Mouse (Mus musculus): Measurements from ENCODE around the gene Asb11. TPM values are rescaled to one million over a fixed set of nuclear protein-coding genes. Genes with fewer than 3 reads are reported as not detected.

The Asb11 gene
- polyA plus RNA-seq (2012; rRNA removed): 0.22 and 2.1 TPM in 2 replicates

- TF ChIP-seq POLR2A (IDR thresholded peaks at IDR 0.05; ENCODE audit: control insufficient read depth, low read depth, low read length) (no peak), CTCF (IDR thresholded peaks at IDR 0.05; ENCODE audit: control insufficient read depth, insufficient read depth, insufficient replicate concordance, low read depth, low read length) (no peak)
- no peaks in the 10 kb centered on the region for H3K36me3 ChIP-seq (ENCODE audit: control insufficient read depth, insufficient read depth, low read length)
- H3K4me3 ChIP-seq (ENCODE audit: control insufficient read depth, low read depth, low read length): peak within 1 kb of the TSS; percentile 50
- no peaks in the 10 kb centered on the region for H3K4me1 ChIP-seq (ENCODE audit: control insufficient read depth, insufficient read depth, low read length)
- no peaks in the 10 kb centered on the region for H3K27me3 ChIP-seq (ENCODE audit: control insufficient read depth, insufficient read depth, low read length)
- no peak within 1 kb of the TSS for H3K27ac ChIP-seq (ENCODE audit: control insufficient read depth, insufficient read depth, low read depth, low read length)
These were observed at the start of gene Asb11 for GRCm38 (mm10) chrX:164436709-164437108. Gene Asb11, plus strand, starts transcription at chrX:164436994.

GRCm38 (mm10) chrX:164394091-164394490 is 42.7 kb upstream of the Asb11 start:
- Histone ChIP-seq H3K36me3 (ENCODE audit: control insufficient read depth, insufficient read depth, low read length) (no peaks in the 10 kb centered on the region), H3K4me1 (ENCODE audit: control insufficient read depth, insufficient read depth, low read length) (no peaks in the 10 kb centered on the region), H3K27ac (ENCODE audit: control insufficient read depth, insufficient read depth, low read depth, low read length) (no peak overlapping the region), H3K4me3 (ENCODE audit: control insufficient read depth, low read depth, low read length) (no peak overlapping the region), H3K27me3 (ENCODE audit: control insufficient read depth, insufficient read depth, low read length) (no peaks in the 10 kb centered on the region)
- TF ChIP-seq POLR2A (IDR thresholded peaks at IDR 0.05; ENCODE audit: control insufficient read depth, low read depth, low read length): no peak
- no peak for TF ChIP-seq CTCF (IDR thresholded peaks at IDR 0.05; ENCODE audit: control insufficient read depth, insufficient read depth, insufficient replicate concordance, low read depth, low read length)

GRCm38 (mm10) chrX:164398456-164398855 is 38.3 kb upstream of the Asb11 start:
- no peaks in the 10 kb centered on the region for H3K36me3 ChIP-seq (ENCODE audit: control insufficient read depth, insufficient read depth, low read length)
- H3K27me3 ChIP-seq (ENCODE audit: control insufficient read depth, insufficient read depth, low read length): no peaks in the 10 kb centered on the region
- no peaks in the 10 kb centered on the region for H3K4me1 ChIP-seq (ENCODE audit: control insufficient read depth, insufficient read depth, low read length)
- H3K4me3 ChIP-seq (ENCODE audit: control insufficient read depth, low read depth, low read length): no peak overlapping the region
- TF ChIP-seq CTCF (IDR thresholded peaks at IDR 0.05; ENCODE audit: control insufficient read depth, insufficient read depth, insufficient replicate concordance, low read depth, low read length): no peak
- TF ChIP-seq POLR2A (IDR thresholded peaks at IDR 0.05; ENCODE audit: control insufficient read depth, low read depth, low read length): no peak
- no peak overlapping the region for H3K27ac ChIP-seq (ENCODE audit: control insufficient read depth, insufficient read depth, low read depth, low read length)

- no peaks in the 10 kb centered on the region for H3K27me3 ChIP-seq (ENCODE audit: control insufficient read depth, insufficient read depth, low read length)
- H3K4me1 ChIP-seq (ENCODE audit: control insufficient read depth, insufficient read depth, low read length): no peaks in the 10 kb centered on the region
- TF ChIP-seq CTCF (IDR thresholded peaks at IDR 0.05; ENCODE audit: control insufficient read depth, insufficient read depth, insufficient replicate concordance, low read depth, low read length): no peak
- TF ChIP-seq POLR2A (IDR thresholded peaks at IDR 0.05; ENCODE audit: control insufficient read depth, low read depth, low read length): no peak
- H3K4me3 ChIP-seq (ENCODE audit: control insufficient read depth, low read depth, low read length): no peak overlapping the region
- H3K36me3 ChIP-seq (ENCODE audit: control insufficient read depth, insufficient read depth, low read length): no peaks in the 10 kb centered on the region
- no peak overlapping the region for H3K27ac ChIP-seq (ENCODE audit: control insufficient read depth, insufficient read depth, low read depth, low read length)
These were observed 31.6 kb upstream of the Asb11 start for GRCm38 (mm10) chrX:164405080-164405649.

GRCm38 (mm10) chrX:164406133-164407022 is 30.4 kb upstream of the Asb11 start:
- Histone ChIP-seq H3K4me1 (ENCODE audit: control insufficient read depth, insufficient read depth, low read length) (no peaks in the 10 kb centered on the region), H3K36me3 (ENCODE audit: control insufficient read depth, insufficient read depth, low read length) (no peaks in the 10 kb centered on the region), H3K27me3 (ENCODE audit: control insufficient read depth, insufficient read depth, low read length) (no peaks in the 10 kb centered on the region), H3K4me3 (ENCODE audit: control insufficient read depth, low read depth, low read length) (no peak overlapping the region), H3K27ac (ENCODE audit: control insufficient read depth, insufficient read depth, low read depth, low read length) (no peak overlapping the region)
- TF ChIP-seq POLR2A (IDR thresholded peaks at IDR 0.05; ENCODE audit: control insufficient read depth, low read depth, low read length): no peak
- TF ChIP-seq CTCF (IDR thresholded peaks at IDR 0.05; ENCODE audit: control insufficient read depth, insufficient read depth, insufficient replicate concordance, low read depth, low read length): no peak

GRCm38 (mm10) chrX:164408301-164408927 is 28.4 kb upstream of the Asb11 start:
- Histone ChIP-seq H3K4me1 (ENCODE audit: control insufficient read depth, insufficient read depth, low read length) (no peaks in the 10 kb centered on the region), H3K36me3 (ENCODE audit: control insufficient read depth, insufficient read depth, low read length) (no peaks in the 10 kb centered on the region), H3K4me3 (ENCODE audit: control insufficient read depth, low read depth, low read length) (no peak overlapping the region), H3K27ac (ENCODE audit: control insufficient read depth, insufficient read depth, low read depth, low read length) (no peak overlapping the region), H3K27me3 (ENCODE audit: control insufficient read depth, insufficient read depth, low read length) (no peaks in the 10 kb centered on the region)
- no peak for TF ChIP-seq CTCF (IDR thresholded peaks at IDR 0.05; ENCODE audit: control insufficient read depth, insufficient read depth, insufficient replicate concordance, low read depth, low read length)
- TF ChIP-seq POLR2A (IDR thresholded peaks at IDR 0.05; ENCODE audit: control insufficient read depth, low read depth, low read length): no peak

GRCm38 (mm10) chrX:164410562-164410961 is 26.2 kb upstream of the Asb11 start:
- Histone ChIP-seq H3K4me1 (ENCODE audit: control insufficient read depth, insufficient read depth, low read length) (no peaks in the 10 kb centered on the region), H3K4me3 (ENCODE audit: control insufficient read depth, low read depth, low read length) (no peak overlapping the region), H3K36me3 (ENCODE audit: control insufficient read depth, insufficient read depth, low read length) (no peaks in the 10 kb centered on the region), H3K27me3 (ENCODE audit: control insufficient read depth, insufficient read depth, low read length) (no peaks in the 10 kb centered on the region), H3K27ac (ENCODE audit: control insufficient read depth, insufficient read depth, low read depth, low read length) (no peak overlapping the region)
- TF ChIP-seq CTCF (IDR thresholded peaks at IDR 0.05; ENCODE audit: control insufficient read depth, insufficient read depth, insufficient replicate concordance, low read depth, low read length): no peak
- no peak for TF ChIP-seq POLR2A (IDR thresholded peaks at IDR 0.05; ENCODE audit: control insufficient read depth, low read depth, low read length)

All from testis, adult 2 months (tissue).